Mouse (Mus musculus): ENCODE data around the gene Dek.

GRCm38 (mm10) chr13:47146388-47146787 lies 40.4 kb upstream of the Dek start:
- TF ChIP-seq GATA1 (IDR thresholded peaks at IDR 0.05; ENCODE audit: low read length) (no peak), TAL1 (IDR thresholded peaks at IDR 0.05; ENCODE audit: low read length) (no peak)
